Mouse (Mus musculus): Measurements from ENCODE around the gene Prr22.

Prr22 gene

GRCm38 (mm10) chr17:56769950-56770349 is at the start of gene Prr22:
Gene Prr22 (plus strand): TSS chr17:56770250.
- DNase-seq = no peak

- peak; percentile 74 for DNase-seq
These were observed 47.6 kb upstream of the Prr22 start for GRCm38 (mm10) chr17:56722441-56722840.

- no peak for DNase-seq
These were observed 46.5 kb upstream of the Prr22 start for GRCm38 (mm10) chr17:56723419-56724161.

- DNase-seq = no peak
These were observed 42.9 kb upstream of the Prr22 start for GRCm38 (mm10) chr17:56727029-56727649.

- peak; percentile 49 for DNase-seq
These were observed 42.4 kb upstream of the Prr22 start for GRCm38 (mm10) chr17:56727659-56728058.

GRCm38 (mm10) chr17:56728117-56728516 is 41.9 kb upstream of the Prr22 start:
- peak; percentile 57 for DNase-seq

GRCm38 (mm10) chr17:56729151-56729550 is 40.9 kb upstream of the Prr22 start:
- no peak for DNase-seq

GRCm38 (mm10) chr17:56729656-56730055 is 40.4 kb upstream of the Prr22 start:
- no peak for DNase-seq

GRCm38 (mm10) chr17:56736534-56736933 is 33.5 kb upstream of the Prr22 start:
- no peak for DNase-seq

- DNase-seq = no peak
These were observed 31.8 kb upstream of the Prr22 start for GRCm38 (mm10) chr17:56738221-56738620.

GRCm38 (mm10) chr17:56740118-56740787 is 29.8 kb upstream of the Prr22 start:
- DNase-seq = no peak

- no peak for DNase-seq
These were observed 29.3 kb upstream of the Prr22 start for GRCm38 (mm10) chr17:56740788-56741160.

- no peak for DNase-seq
These were observed 25.9 kb upstream of the Prr22 start for GRCm38 (mm10) chr17:56744173-56744572.

GRCm38 (mm10) chr17:56751404-56752072 is 18.5 kb upstream of the Prr22 start:
- peak; percentile 72 for DNase-seq

GRCm38 (mm10) chr17:56753452-56753851 is 16.6 kb upstream of the Prr22 start:
- no peak for DNase-seq

- DNase-seq = no peak
These were observed 15.5 kb upstream of the Prr22 start for GRCm38 (mm10) chr17:56754271-56755185.

GRCm38 (mm10) chr17:56756703-56757399 is 13.2 kb upstream of the Prr22 start:
- peak; percentile 61 for DNase-seq

- peak; percentile 96 for DNase-seq
These were observed 12.5 kb upstream of the Prr22 start, which contains the start of gene Nrtn for GRCm38 (mm10) chr17:56757416-56758123. Gene Nrtn (minus strand): TSS chr17:56757530.

GRCm38 (mm10) chr17:56758132-56758531 is 11.9 kb upstream of the Prr22 start:
- peak; percentile 86 for DNase-seq

GRCm38 (mm10) chr17:56759261-56759660 is 10.8 kb upstream of the Prr22 start:
- no peak for DNase-seq

GRCm38 (mm10) chr17:56761077-56761476 is 9.0 kb upstream of the Prr22 start:
- DNase-seq = no peak

Data from kidney, postnatal 10 days (tissue).